ENCODE assay signal across 8 mouse cellular contexts in the genomic region with DNA sequence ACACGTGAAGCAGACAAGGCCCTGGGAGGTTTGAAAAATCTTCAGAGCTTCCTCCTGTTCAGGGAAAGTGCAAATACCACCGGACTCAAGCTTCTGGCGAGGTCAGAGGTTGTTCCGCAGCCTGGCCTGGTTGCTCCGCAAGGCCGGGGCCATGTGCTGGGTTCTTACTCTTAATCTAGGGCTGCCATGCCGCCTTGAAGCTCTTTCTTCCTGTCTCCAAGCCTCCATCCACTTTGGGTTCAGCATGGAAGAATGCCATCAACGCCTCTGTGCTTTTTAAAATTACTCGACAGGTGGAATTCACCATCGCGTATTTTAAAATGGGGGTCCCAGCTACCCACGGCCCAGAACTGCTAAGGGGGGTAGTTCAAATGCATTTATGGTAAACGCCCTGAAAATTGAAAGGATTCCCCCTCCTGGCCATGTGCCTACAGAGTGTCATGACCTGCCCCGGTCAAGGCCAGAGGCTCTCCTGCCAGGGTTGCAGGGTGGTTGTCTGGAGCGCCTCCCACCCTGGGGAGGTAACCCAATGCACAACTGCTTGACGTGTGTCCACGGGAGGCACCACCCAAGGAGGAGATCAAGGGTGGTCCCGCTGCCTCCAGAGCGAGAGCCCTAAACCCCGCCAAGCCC. TPM values are rescaled to one million over a fixed set of nuclear protein-coding genes. Genes with fewer than 3 reads are reported as not detected.
DNase-seq lines count a peak whose midpoint lies in the region; ATAC-seq and TF ChIP-seq lines count a peak whose summit lies in the region.

No protein-coding gene starts in this region.

- no peak overlapping the region for H3K27ac ChIP-seq in lung, postnatal 0 days (ENCODE audit: low read length)
- H3K27ac ChIP-seq in cortical plate, adult 2 months (ENCODE audit: insufficient read depth, low read length), result 0 out of 2 replicates have a peak overlapping the region, but pooled peaks have one; percentile 1
- peak overlapping the region; percentile 94 for H3K27ac ChIP-seq in hindbrain, embryonic 15.5 days (replicated peaks)
- peak overlapping the region; percentile 81 for H3K27ac ChIP-seq in liver, embryonic 13.5 days
- H3K27ac ChIP-seq in stomach, embryonic 16.5 days (ENCODE audit: low read length), result peak overlapping the region; percentile 92

- TF ChIP-seq EP300 in lung, postnatal 0 days (IDR thresholded peaks at IDR 0.05), result no peak

- no peak overlapping the region for H3K9ac ChIP-seq in lung, postnatal 0 days (replicated peaks; ENCODE audit: low read depth)
- peak overlapping the region; percentile 43 for H3K9ac ChIP-seq in hindbrain, embryonic 15.5 days
- peak overlapping the region; percentile 89 for H3K9ac ChIP-seq in liver, embryonic 13.5 days
- H3K9ac ChIP-seq in stomach, embryonic 16.5 days (ENCODE audit: low read length), result peak overlapping the region; percentile 50

- WGBS in lung, postnatal 0 days, result 2% methylated on average over 20 of the region's 20 CpGs
- 2% methylated on average over 20 of the region's 20 CpGs for WGBS in hindbrain, embryonic 15.5 days
- 2% methylated on average over 19 of the region's 20 CpGs for whole genome bisulfite sequencing in liver, embryonic 13.5 days (ENCODE audit: insufficient replicate concordance)
- 1% methylated on average over 20 of the region's 20 CpGs for WGBS in stomach, embryonic 16.5 days

- intact Hi-C loops in gastrocnemius, postnatal 36 days (cut with DNase I), result no loop called here

- peak; percentile 21; the same call in 1 of the 2 replicates for TF ChIP-seq CTCF in lung, postnatal 0 days (IDR thresholded peaks at IDR 0.05)
- TF ChIP-seq CTCF in cortical plate, adult 2 months (IDR thresholded peaks at IDR 0.05; ENCODE audit: extremely low read depth, insufficient read depth, low read length), result no peak

- H3K4me3 ChIP-seq in lung, postnatal 0 days (ENCODE audit: low read depth, low read length), result peak overlapping the region; percentile 68
- peak overlapping the region; percentile 96 for H3K4me3 ChIP-seq in cortical plate, adult 2 months (ENCODE audit: insufficient read depth, low read length)
- H3K4me3 ChIP-seq in hindbrain, embryonic 15.5 days, result peak overlapping the region; percentile 99
- H3K4me3 ChIP-seq in liver, embryonic 13.5 days (replicated peaks), result peak overlapping the region; percentile 87
- peak overlapping the region; percentile 86 for H3K4me3 ChIP-seq in stomach, embryonic 16.5 days (replicated peaks; ENCODE audit: low read length)

- TF ChIP-seq POLR2A in cortical plate, adult 2 months (IDR thresholded peaks at IDR 0.05; ENCODE audit: extremely low read depth, insufficient read depth, low read length), result no peak

- H3K27me3 ChIP-seq in lung, postnatal 0 days (replicated peaks; ENCODE audit: insufficient read depth, low read length), result no peaks in the 10 kb centered on the region
- no peaks in the 10 kb centered on the region for H3K27me3 ChIP-seq in hindbrain, embryonic 15.5 days
- no peaks in the 10 kb centered on the region for H3K27me3 ChIP-seq in liver, embryonic 13.5 days
- H3K27me3 ChIP-seq in stomach, embryonic 16.5 days (ENCODE audit: control insufficient read depth, insufficient read depth, low read length), result no peaks in the 10 kb centered on the region

- H3K4me2 ChIP-seq in lung, postnatal 0 days (replicated peaks; ENCODE audit: low read depth, low read length), result peak overlapping the region; percentile 100
- H3K4me2 ChIP-seq in hindbrain, embryonic 15.5 days, result peak overlapping the region; percentile 87
- peak overlapping the region; percentile 98 for H3K4me2 ChIP-seq in liver, embryonic 13.5 days
- peak overlapping the region; percentile 95 for H3K4me2 ChIP-seq in stomach, embryonic 16.5 days (ENCODE audit: low read depth, low read length)

- DNase-seq in lung, postnatal 0 days (ENCODE audit: low spot score), result no peak
- DNase-seq in lung, adult 18-20 months, result no peak
- no peak for DNase-seq in liver, embryonic 13.5 days
- no peak for DNase-seq in spleen, adult 12 weeks (ENCODE audit: low spot score)
- no peak for DNase-seq in gastrocnemius, postnatal 36 days

- H3K4me1 ChIP-seq in lung, postnatal 0 days (ENCODE audit: insufficient read depth, low read depth, low read length), result peaks cover 9% of the 10 kb centered on the region
- H3K4me1 ChIP-seq in cortical plate, adult 2 months (ENCODE audit: control insufficient read depth, insufficient read depth, low read length), result no peaks in the 10 kb centered on the region; the same call in 1 of the 2 replicates
- peaks cover 43% of the 10 kb centered on the region for H3K4me1 ChIP-seq in hindbrain, embryonic 15.5 days (replicated peaks)
- peaks cover 58% of the 10 kb centered on the region for H3K4me1 ChIP-seq in liver, embryonic 13.5 days (replicated peaks)
- H3K4me1 ChIP-seq in stomach, embryonic 16.5 days (ENCODE audit: control insufficient read depth, insufficient read depth, low read length), result peaks cover 23% of the 10 kb centered on the region

- peak; percentile 70 for ATAC-seq in lung, postnatal 0 days
- ATAC-seq in hindbrain, embryonic 15.5 days (ENCODE audit: low FRiP score, low read depth), result peak; percentile 0; the same call in 1 of the 2 replicates
- ATAC-seq in liver, embryonic 13.5 days (ENCODE audit: low read depth), result peak; percentile 76
- peak; percentile 67 for ATAC-seq in stomach, embryonic 16.5 days (ENCODE audit: insufficient read depth, low FRiP score)

- H3K36me3 ChIP-seq in lung, postnatal 0 days (ENCODE audit: insufficient read depth, low read length), result no peaks in the 10 kb centered on the region
- H3K36me3 ChIP-seq in hindbrain, embryonic 15.5 days, result peaks cover 8% of the 10 kb centered on the region; the same call in 1 of the 2 replicates
- H3K36me3 ChIP-seq in liver, embryonic 13.5 days, result peaks cover 23% of the 10 kb centered on the region
- 0 out of 2 replicates have a peak, but pooled peaks cover 5% of the 10 kb centered on the region for H3K36me3 ChIP-seq in stomach, embryonic 16.5 days (ENCODE audit: control insufficient read depth, insufficient read depth, low read length)

- H3K9me3 ChIP-seq in lung, postnatal 0 days (ENCODE audit: low read length), result no peaks in the 10 kb centered on the region
- H3K9me3 ChIP-seq in hindbrain, embryonic 15.5 days, result no peaks in the 10 kb centered on the region
- H3K9me3 ChIP-seq in liver, embryonic 13.5 days (replicated peaks), result no peaks in the 10 kb centered on the region
- H3K9me3 ChIP-seq in stomach, embryonic 16.5 days (replicated peaks; ENCODE audit: control insufficient read depth, low read length), result no peaks in the 10 kb centered on the region

RNA-seq across cellular contexts. Expression of a gene that starts 0.5 kb away (rescaled TPM):
- 5.0 and 5.7 TPM in 2 replicates for polyA plus RNA-seq in lung, postnatal 0 days (2015; fragmentation: Nextera tagmentation; extraction: Ambion mirVana)
- 95.3 and 97.6 TPM in 2 replicates for polyA plus RNA-seq in cortical plate, adult 2 months (2012; rRNA removed)
- polyA plus RNA-seq in hindbrain, embryonic 15.5 days (2015; fragmentation: Nextera tagmentation; extraction: Ambion mirVana), result 5.2 and 7.1 TPM in 2 replicates
- polyA plus RNA-seq in liver, embryonic 13.5 days (2015; fragmentation: Nextera tagmentation; extraction: Ambion mirVana), result 5.4 and 6.5 TPM in 2 replicates
- 4.2 and 4.9 TPM in 2 replicates for polyA plus RNA-seq in stomach, embryonic 16.5 days (2015; fragmentation: Nextera tagmentation; extraction: Ambion mirVana)
- 1 to 10 TPM; 1.5 to 2.3 TPM for total RNA-seq in gastrocnemius, postnatal 36 days (2021)

RNA-seq across cellular contexts. Expression of a gene that starts 56.7 kb away (rescaled TPM):
- polyA plus RNA-seq in lung, postnatal 0 days (2015; fragmentation: Nextera tagmentation; extraction: Ambion mirVana), result not detected in 2 replicates
- 0.08 and 0.11 TPM in 2 replicates for polyA plus RNA-seq in cortical plate, adult 2 months (2012; rRNA removed)
- polyA plus RNA-seq in hindbrain, embryonic 15.5 days (2015; fragmentation: Nextera tagmentation; extraction: Ambion mirVana), result not detected in 2 replicates
- 0.24 and 0.30 TPM in 2 replicates for polyA plus RNA-seq in liver, embryonic 13.5 days (2015; fragmentation: Nextera tagmentation; extraction: Ambion mirVana)
- not detected in 2 replicates for polyA plus RNA-seq in stomach, embryonic 16.5 days (2015; fragmentation: Nextera tagmentation; extraction: Ambion mirVana)
- not detected for total RNA-seq in gastrocnemius, postnatal 36 days (2021)

Comparison
In these comparisons a context has a peak if more than half of its experiments do, and no peak if none do; other contexts are left out.
1. ATAC-seq: peak in every context shown above with its lines; median percentile 76 in liver, embryonic 13.5 days; 70 in lung, postnatal 0 days; 67 in stomach, embryonic 16.5 days; 0 in hindbrain, embryonic 15.5 days.
2. RNA of a gene that starts 0.5 kb away (polyA plus RNA-seq): 95.3 to 97.6 TPM in cortical plate, adult 2 months; 5.4 to 6.5 TPM in liver, embryonic 13.5 days, 5.2 to 7.1 TPM in hindbrain, embryonic 15.5 days, 5.0 to 5.7 TPM in lung, postnatal 0 days and 4.2 to 4.9 TPM in stomach, embryonic 16.5 days; every median in the first group is over 10 times any median in the second.
3. Peak in every context shown above with its lines, with median percentiles within 50 percentile points of each other: H3K4me2 ChIP-seq and H3K4me3 ChIP-seq.